Mouse (Mus musculus) MEL (cell line): Measurements from ENCODE around the gene Rnf5. TPM values are rescaled to one million over a fixed set of nuclear protein-coding genes. Genes with fewer than 3 reads are reported as not detected.

Experiments
- DNase-seq: peaks from one replicate; pipeline ENCODE4 v3.0.0; 2011; ENCODE audit warnings: low read depth, low spot score
- H3K27ac ChIP-seq: 2 replicates; pipeline ENCODE4 v1.5.1; 2012; ENCODE audit warnings: low read depth, mild to moderate bottlenecking, control low read depth, low read length, moderate library complexity; ENCODE audit not compliant: control insufficient read depth
- H3K27me3 ChIP-seq, 2 experiments: fragments of 150-350 bp in 1 of 2; sonication (generic) in 1 of 2; 2 replicates each; pipeline ENCODE4 v1.6.1; 2012; ENCODE audit warnings: low read length in 2 of 2, mild to moderate bottlenecking in 2 of 2, improper control_type of control experiment in 1 of 2, moderate library complexity in 1 of 2; ENCODE audit not compliant: insufficient read depth in 2 of 2, control insufficient read depth in 1 of 2
- H3K36me3 ChIP-seq, 2 experiments: 2 replicates each; pipeline ENCODE4 v1.6.1; 2012 to 2014; ENCODE audit warnings: low read length in 2 of 2, improper control_type of control experiment in 1 of 2, inconsistent platforms in 1 of 2, mild to moderate bottlenecking in 1 of 2; ENCODE audit not compliant: insufficient read depth in 2 of 2, control insufficient read depth in 1 of 2
- H3K4me1 ChIP-seq, 2 experiments: fragments of 150-350 bp in 1 of 2; sonication (generic) in 1 of 2; 2 replicates each; pipeline ENCODE4 v1.6.1; 2012; ENCODE audit warnings: low read length in 2 of 2, improper control_type of control experiment in 1 of 2, mild to moderate bottlenecking in 1 of 2; ENCODE audit not compliant: insufficient read depth in 2 of 2, control insufficient read depth in 1 of 2
- H3K4me3 ChIP-seq, 2 experiments: fragments of 150-350 bp in 1 of 2; sonication (generic) in 1 of 2; 2 replicates each; pipeline ENCODE4 v1.5.1; 2012; ENCODE audit warnings: low read depth in 2 of 2, low read length in 2 of 2, mild to moderate bottlenecking in 2 of 2, moderate library complexity in 2 of 2, control low read depth in 1 of 2, improper control_type of control experiment in 1 of 2; ENCODE audit not compliant: control insufficient read depth in 1 of 2, insufficient read depth in 1 of 2
- H3K79me2 ChIP-seq: 2 replicates; pipeline ENCODE4 v1.6.1; 2012; ENCODE audit warnings: mild to moderate bottlenecking, low read length, moderate library complexity; ENCODE audit not compliant: control insufficient read depth, poor library complexity, insufficient read depth
- H3K9ac ChIP-seq: 2 replicates; pipeline ENCODE4 v1.6.1; 2012; ENCODE audit warnings: low read depth, mild to moderate bottlenecking, control low read depth, low read length, moderate library complexity; ENCODE audit not compliant: control insufficient read depth, poor library complexity, severe bottlenecking
- H3K9me3 ChIP-seq: fragments of 150-350 bp; sonication (generic); replicated peaks from 2 replicates; pipeline ENCODE4 v1.6.1; 2012; ENCODE audit warnings: mild to moderate bottlenecking, low read length, improper control_type of control experiment, moderate library complexity; ENCODE audit not compliant: insufficient read depth
- CHD2 ChIP-seq: IDR thresholded peaks from 2 replicates; pipeline ENCODE4 v1.6.1; 2011; ENCODE audit warnings: low read length, improper control_type of control experiment
- CTCF ChIP-seq, 3 experiments: IDR thresholded peaks in 2 of 3; conservative IDR thresholded peaks in 1 of 3; 2 replicates each; pipeline ENCODE4 v1.5.1; 2011 to 2012; ENCODE audit warnings: low read length in 3 of 3, low read depth in 2 of 3, mild to moderate bottlenecking in 2 of 3, improper control_type of control experiment in 1 of 3, inconsistent platforms in 1 of 3, mixed read lengths in 1 of 3, moderate library complexity in 1 of 3; ENCODE audit not compliant: control insufficient read depth in 1 of 3, insufficient read depth in 1 of 3, poor library complexity in 1 of 3, severe bottlenecking in 1 of 3
- E2F4 ChIP-seq: IDR thresholded peaks from 2 replicates; pipeline ENCODE4 v1.6.1; 2011; ENCODE audit warnings: low read depth, low read length, improper control_type of control experiment, borderline replicate concordance
- EP300 ChIP-seq, 2 experiments: IDR thresholded peaks; 2 replicates each; pipeline ENCODE4 v1.6.1; 2011; ENCODE audit warnings: improper control_type of control experiment in 2 of 2, low read length in 2 of 2, low read depth in 1 of 2, mild to moderate bottlenecking in 1 of 2
- GABPA ChIP-seq: IDR thresholded peaks from 2 replicates; pipeline ENCODE4 v1.6.1; 2012; ENCODE audit warnings: low read depth, mild to moderate bottlenecking, inconsistent platforms, low read length, improper control_type of control experiment, moderate library complexity
- GATA1 ChIP-seq: IDR thresholded peaks from 2 replicates; pipeline ENCODE4 v1.6.1; 2011; ENCODE audit warnings: low read depth, low read length, improper control_type of control experiment
- HCFC1 ChIP-seq: IDR thresholded peaks from 2 replicates; pipeline ENCODE4 v1.6.1; 2012; ENCODE audit warnings: low read depth, mild to moderate bottlenecking, inconsistent platforms, low read length, improper control_type of control experiment, moderate library complexity
- MAFK ChIP-seq: IDR thresholded peaks from 2 replicates; pipeline ENCODE4 v1.6.1; 2011; ENCODE audit warnings: low read depth, mild to moderate bottlenecking, low read length, improper control_type of control experiment, borderline replicate concordance
- MEF2A ChIP-seq: IDR thresholded peaks from 2 replicates; pipeline ENCODE4 v1.6.1; 2014; ENCODE audit warnings: low read depth, mild to moderate bottlenecking, inconsistent platforms, low read length, improper control_type of control experiment; ENCODE audit not compliant: poor library complexity, insufficient replicate concordance, severe bottlenecking; ENCODE audit errors: extremely low read depth
- MYB ChIP-seq: IDR thresholded peaks from 2 replicates; pipeline ENCODE4 v1.6.1; 2011; ENCODE audit warnings: mild to moderate bottlenecking, low read depth, low read length, improper control_type of control experiment
- NELFE ChIP-seq: IDR thresholded peaks from 2 replicates; pipeline ENCODE4 v1.6.1; 2011; ENCODE audit warnings: low read depth, low read length, improper control_type of control experiment
- POLR2AphosphoS5 ChIP-seq: IDR thresholded peaks from 2 replicates; pipeline ENCODE4 v1.6.1; 2012; ENCODE audit warnings: low read depth, borderline replicate concordance, mild to moderate bottlenecking, inconsistent platforms, low read length, moderate library complexity, mixed read lengths
- RAD21 ChIP-seq: IDR thresholded peaks from 2 replicates; pipeline ENCODE4 v1.6.1; 2011; ENCODE audit warnings: mild to moderate bottlenecking, low read depth, low read length, improper control_type of control experiment
- SMC3 ChIP-seq: IDR thresholded peaks from 2 replicates; pipeline ENCODE4 v1.6.1; 2011; ENCODE audit warnings: low read depth, low read length, improper control_type of control experiment
- TAL1 ChIP-seq: IDR thresholded peaks from 2 replicates; pipeline ENCODE4 v1.6.1; 2012; ENCODE audit warnings: mild to moderate bottlenecking, inconsistent platforms, low read length, moderate library complexity, mixed read lengths
- TCF12 ChIP-seq: IDR thresholded peaks from 2 replicates; pipeline ENCODE4 v1.6.1; 2014; ENCODE audit warnings: low read depth, mild to moderate bottlenecking, inconsistent platforms, low read length, improper control_type of control experiment, moderate library complexity
- UBTF ChIP-seq: IDR thresholded peaks from 2 replicates; pipeline ENCODE4 v1.6.1; 2012; ENCODE audit warnings: low read depth, mild to moderate bottlenecking, inconsistent platforms, low read length, improper control_type of control experiment, moderate library complexity, borderline replicate concordance; ENCODE audit not compliant: insufficient read depth
- polyA plus RNA-seq, 2 experiments: library from polyadenylated mRNA; stranded (reverse) in 1 of 2; unstranded in 1 of 2; fragments of >175 nt in 1 of 2; fragments of >200 nt in 1 of 2; gene quantifications; 2 replicates each; pipeline versions ENCODE4 v1.2.1 to v1.2.4; 2012; ENCODE audit warnings: low replicate concordance in 2 of 2, low read depth in 1 of 2; ENCODE audit not compliant: insufficient read length in 2 of 2, insufficient read depth in 1 of 2, missing spikeins in 1 of 2
- total RNA-seq: library from RNA; depleted of rRNA; stranded (reverse); fragments of 300-350 nt; gene quantifications from 2 replicates; pipeline ENCODE4 v1.2.3, GENCODE M21; 2012

The Rnf5 gene
- total and polyA plus RNA-seq, 3 experiments, result 24.8 to 85.1 TPM; not detected in 1

DNA sequence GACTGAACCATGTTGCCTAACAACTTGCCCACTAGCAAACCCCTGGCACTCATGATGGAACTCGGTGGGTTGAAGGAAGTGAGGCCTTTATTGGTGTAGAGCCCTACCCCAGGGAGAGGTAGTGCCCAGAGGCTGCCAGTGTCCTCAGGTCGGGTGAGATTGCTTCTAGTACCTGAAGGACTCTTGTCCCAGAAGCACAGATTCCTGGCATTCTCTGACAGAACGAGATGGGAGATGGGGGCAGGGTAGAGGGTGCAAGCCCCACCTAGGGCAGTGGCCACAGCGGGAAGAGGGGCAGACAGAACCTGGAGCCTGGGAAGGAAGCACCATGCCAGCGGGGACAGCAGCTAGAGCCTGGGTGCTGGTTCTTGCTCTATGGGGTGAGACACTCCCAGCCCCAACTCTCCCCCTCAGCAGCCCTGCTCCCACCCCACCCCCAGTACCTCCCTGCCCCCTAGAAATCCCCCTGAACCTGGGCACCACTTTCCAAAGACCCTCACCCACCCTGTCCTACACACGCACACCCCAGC lies 5.9 kb downstream of the Rnf5 start, which contains the start of gene Ager:
Gene Ager (plus strand): TSS at position 297 of the 530 bp plus-strand sequence.
- Histone ChIP-seq H3K79me2 (peaks cover 9% of the 10 kb centered on the region), H3K4me1 (peaks cover 0 to 16% of the 10 kb centered on the region in 2 experiments), H3K4me3 (no peak within 1 kb of the TSS), H3K9me3 (no peaks in the 10 kb centered on the region)
- DNase-seq, result no peak
- no peak for TF ChIP-seq TCF12
- no peak for TF ChIP-seq MAFK
- TF ChIP-seq MEF2A, result no peak
- TF ChIP-seq TAL1, result no peak
- no peak for TF ChIP-seq UBTF
- TF ChIP-seq POLR2AphosphoS5, result no peak
- no peak for TF ChIP-seq HCFC1
- TF ChIP-seq E2F4, result no peak
- no peak for TF ChIP-seq GABPA
- no peak for TF ChIP-seq RAD21
- TF ChIP-seq EP300 (IDR thresholded peaks at IDR 0.05; ENCODE audit: low read depth in 1 of 2, low read length in 2 of 2), result no peak
- no peak for TF ChIP-seq SMC3
- no peak for TF ChIP-seq CTCF (IDR thresholded peaks at IDR 0.05 in 2 of 3, conservative IDR thresholded peaks at IDR 0.05 in 1 of 3; ENCODE audit: control insufficient read depth in 1 of 3, insufficient read depth in 1 of 3, low read depth in 2 of 3, low read length in 3 of 3, poor library complexity in 1 of 3, severe bottlenecking in 1 of 3)
- no peak for TF ChIP-seq NELFE
- TF ChIP-seq, all 39 proteins: peak for 0
- no peaks in the 10 kb centered on the region for H3K27me3 ChIP-seq
- no peak within 1 kb of the TSS; the same call in 1 of the 2 replicates for H3K9ac ChIP-seq
- H3K36me3 ChIP-seq, result peaks cover 0 to 4% of the 10 kb centered on the region in 2 experiments; a peak in 3 of 4 replicates
- H3K27ac ChIP-seq, result no peak within 1 kb of the TSS

DNA sequence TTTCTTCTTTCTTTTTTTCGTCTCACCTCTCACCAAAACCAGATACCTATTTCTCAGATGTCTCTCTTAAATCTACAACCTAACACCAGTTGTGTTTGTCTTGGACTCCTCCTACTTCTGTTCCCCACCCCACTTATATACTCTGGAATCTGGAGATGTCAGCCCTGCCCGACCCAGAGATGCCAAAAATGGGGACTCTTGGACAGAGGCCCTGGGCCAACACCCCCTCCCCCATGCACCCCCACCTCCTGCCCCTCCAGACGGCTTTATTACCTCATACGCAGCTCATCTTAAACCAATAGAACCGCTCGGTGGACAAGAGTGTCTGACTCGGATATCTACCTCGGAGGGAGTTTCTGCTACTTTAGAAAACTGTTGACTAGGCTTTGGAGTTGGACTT lies 7.4 kb downstream of the Rnf5 start:
- Histone ChIP-seq H3K27me3 (no peaks in the 10 kb centered on the region), H3K4me3 (no peak overlapping the region), H3K36me3 (peaks cover 0 to 8% of the 10 kb centered on the region in 2 experiments; a peak in 3 of 4 replicates), H3K9ac (no peak overlapping the region), H3K79me2 (peaks cover 7% of the 10 kb centered on the region), H3K4me1 (peaks cover 3 to 17% of the 10 kb centered on the region in 2 experiments), H3K27ac (no peak overlapping the region), H3K9me3 (no peaks in the 10 kb centered on the region)
- no peak for TF ChIP-seq GATA1
- TF ChIP-seq GABPA, result no peak
- TF ChIP-seq EP300 (IDR thresholded peaks at IDR 0.05; ENCODE audit: low read depth in 1 of 2, low read length in 2 of 2), result no peak
- no peak for TF ChIP-seq CHD2
- TF ChIP-seq HCFC1, result no peak
- no peak for TF ChIP-seq MYB
- DNase-seq, result no peak
